Mouse (Mus musculus) liver, postnatal 0 days (tissue): Measurements from ENCODE around the gene Pcsk6.

ENCODE experiments used
- CTCF ChIP-seq: sonication (generic); IDR thresholded peaks from 2 replicates; pipeline ENCODE4 v1.5.1; 2016; ENCODE audit warnings: antibody characterized with exemption, low read depth
- EP300 ChIP-seq: IDR thresholded peaks from 2 replicates; pipeline ENCODE4 v1.6.1; 2016; ENCODE audit warnings: antibody characterized with exemption, low read depth, mild to moderate bottlenecking

DNA sequence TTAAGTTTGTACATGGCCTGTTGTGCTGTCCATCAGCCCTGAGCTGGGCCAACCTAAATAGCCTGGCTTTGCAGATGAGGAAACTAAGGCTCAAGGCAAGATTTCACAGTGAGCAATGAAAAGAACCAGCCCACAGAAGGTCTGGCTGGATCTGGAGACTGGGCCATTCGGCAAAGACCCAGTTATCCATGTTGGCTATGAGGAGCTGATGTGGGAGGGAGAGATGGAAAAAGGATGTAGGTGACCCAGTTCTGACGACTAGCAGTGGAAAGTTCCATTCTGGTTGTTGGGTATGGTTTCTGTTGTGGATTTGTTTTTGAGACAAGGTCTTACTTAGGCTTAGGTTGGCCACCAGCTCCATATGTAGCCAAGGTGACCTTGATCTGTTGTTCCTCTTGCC, 226.5 kb downstream of the Pcsk6 start:
- TF ChIP-seq CTCF (no peak), EP300 (no peak)
